Mouse (Mus musculus): ENCODE measurements around the gene Tecpr2. TPM values are rescaled to one million over a fixed set of nuclear protein-coding genes. Genes with fewer than 3 reads are reported as not detected.

The Tecpr2 gene
- total and polyA plus RNA-seq, 2 experiments from 2014 or later: 4.9 to 22.9 TPM

DNA sequence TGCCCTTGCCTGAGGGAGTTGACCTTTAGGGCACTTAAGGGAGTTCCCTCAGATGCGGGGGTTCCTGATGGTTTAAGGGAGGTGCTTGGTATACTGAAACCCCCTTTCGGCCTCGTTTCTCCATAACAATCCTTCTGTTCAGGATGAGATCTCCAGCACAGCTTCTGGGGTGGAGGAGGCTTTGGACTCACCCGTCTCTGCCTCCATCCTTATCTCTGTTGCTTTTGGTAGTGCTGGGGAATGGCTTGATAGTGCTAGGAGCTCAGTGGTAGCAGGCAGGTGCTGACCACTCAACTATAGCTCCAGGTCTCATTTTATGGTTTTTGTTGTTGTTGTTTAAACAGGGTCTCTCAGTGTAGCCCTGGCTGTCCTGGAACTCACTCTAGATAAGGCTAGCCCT is 77.0 kb downstream of the Tecpr2 start:
- no peak overlapping the region for H3K27ac ChIP-seq (ENCODE audit: low read depth, low read length)
- ATAC-seq (ENCODE audit: low FRiP score) (no peak), DNase-seq (ENCODE audit: low spot score) (no peak)
- H3K27me3 ChIP-seq (ENCODE audit: insufficient read depth, low read length): no peaks in the 10 kb centered on the region
- H3K36me3 ChIP-seq (ENCODE audit: insufficient read depth, low read length): peaks cover 43% of the 10 kb centered on the region
- no peak overlapping the region for H3K4me3 ChIP-seq (ENCODE audit: low read depth, low read length)
- WGBS: 90% methylated on average over 4 of the region's 4 CpGs
- H3K9me3 ChIP-seq (ENCODE audit: low read length): no peaks in the 10 kb centered on the region
- no peak overlapping the region for H3K9ac ChIP-seq (replicated peaks; ENCODE audit: low read length, poor library complexity, severe bottlenecking)
- H3K4me2 ChIP-seq (ENCODE audit: low read depth, low read length, poor library complexity, severe bottlenecking): no peak overlapping the region
- no peaks in the 10 kb centered on the region for H3K4me1 ChIP-seq (ENCODE audit: insufficient read depth, low read length)
- TF ChIP-seq CTCF (IDR thresholded peaks at IDR 0.05): no peak

DNA sequence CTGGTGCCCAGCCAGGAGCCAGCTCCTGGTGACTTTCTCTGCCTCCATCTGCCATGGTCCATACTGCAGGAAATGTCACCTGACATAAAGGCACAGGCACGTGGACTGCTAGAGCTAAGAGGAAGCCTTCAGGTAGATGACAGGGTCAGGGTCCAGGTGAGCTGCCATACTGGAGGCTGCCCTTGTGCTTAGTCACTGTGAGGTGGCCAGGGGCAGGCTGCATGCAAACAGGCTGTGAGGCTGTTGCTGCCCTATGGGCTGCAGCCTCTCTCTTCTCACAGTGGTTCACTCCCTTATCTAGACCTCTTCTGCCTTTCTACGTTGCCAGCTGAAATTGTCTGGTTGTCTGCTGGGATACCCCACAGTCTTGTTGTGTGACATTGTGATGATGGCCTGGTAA is 78.1 kb downstream of the Tecpr2 start:
- 97% methylated on average over 2 of the region's 2 CpGs for WGBS
- H3K4me3 ChIP-seq (ENCODE audit: low read depth, low read length): no peak overlapping the region

DNA sequence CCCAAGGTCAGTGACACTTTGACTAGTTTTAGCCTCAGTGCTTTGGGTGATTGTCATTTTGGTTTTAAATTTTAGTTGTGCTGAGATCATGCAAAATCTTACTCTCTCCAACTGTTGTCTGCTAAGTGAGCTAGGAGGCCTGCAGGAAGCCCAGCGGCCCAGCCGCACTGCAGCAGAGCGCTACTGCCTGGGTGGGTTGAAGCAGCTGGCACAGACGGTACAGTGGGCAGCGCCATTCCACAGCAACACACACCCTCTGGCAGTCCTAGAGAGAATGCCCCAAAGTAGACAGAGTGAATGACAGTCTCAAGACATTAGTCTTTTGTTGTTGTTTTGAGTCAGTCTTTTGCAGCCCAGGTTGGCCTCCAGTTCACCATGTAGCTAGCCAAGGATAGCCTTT is 81.3 kb downstream of the Tecpr2 start:
- Histone ChIP-seq H3K4me3 (ENCODE audit: low read depth, low read length) (no peak overlapping the region), H3K27me3 (ENCODE audit: insufficient read depth, low read length) (no peaks in the 10 kb centered on the region), H3K9me3 (ENCODE audit: low read length) (no peaks in the 10 kb centered on the region), H3K27ac (ENCODE audit: low read depth, low read length) (no peak overlapping the region), H3K4me1 (ENCODE audit: insufficient read depth, low read length) (no peaks in the 10 kb centered on the region), H3K9ac (replicated peaks; ENCODE audit: low read length, poor library complexity, severe bottlenecking) (no peak overlapping the region), H3K36me3 (ENCODE audit: insufficient read depth, low read length) (peaks cover 46% of the 10 kb centered on the region), H3K4me2 (ENCODE audit: low read depth, low read length, poor library complexity, severe bottlenecking) (no peak overlapping the region)
- TF ChIP-seq CTCF (IDR thresholded peaks at IDR 0.05): no peak
- no peak for ATAC-seq (ENCODE audit: low FRiP score)
- no peak for DNase-seq (ENCODE audit: low spot score)
- WGBS: 94% methylated on average over 5 of the region's 5 CpGs

More for the DNA sequence above, 78.1 kb downstream of the Tecpr2 start:
- Histone ChIP-seq H3K36me3 (ENCODE audit: insufficient read depth, low read length) (peaks cover 41% of the 10 kb centered on the region), H3K27ac (ENCODE audit: low read depth, low read length) (no peak overlapping the region), H3K9ac (replicated peaks; ENCODE audit: low read length, poor library complexity, severe bottlenecking) (no peak overlapping the region), H3K4me1 (ENCODE audit: insufficient read depth, low read length) (no peaks in the 10 kb centered on the region), H3K9me3 (ENCODE audit: low read length) (no peaks in the 10 kb centered on the region), H3K27me3 (ENCODE audit: insufficient read depth, low read length) (no peaks in the 10 kb centered on the region), H3K4me2 (ENCODE audit: low read depth, low read length, poor library complexity, severe bottlenecking) (no peak overlapping the region)
- no peak for DNase-seq (ENCODE audit: low spot score)
- no peak for TF ChIP-seq CTCF (IDR thresholded peaks at IDR 0.05)
- ATAC-seq (ENCODE audit: low FRiP score): no peak

DNA sequence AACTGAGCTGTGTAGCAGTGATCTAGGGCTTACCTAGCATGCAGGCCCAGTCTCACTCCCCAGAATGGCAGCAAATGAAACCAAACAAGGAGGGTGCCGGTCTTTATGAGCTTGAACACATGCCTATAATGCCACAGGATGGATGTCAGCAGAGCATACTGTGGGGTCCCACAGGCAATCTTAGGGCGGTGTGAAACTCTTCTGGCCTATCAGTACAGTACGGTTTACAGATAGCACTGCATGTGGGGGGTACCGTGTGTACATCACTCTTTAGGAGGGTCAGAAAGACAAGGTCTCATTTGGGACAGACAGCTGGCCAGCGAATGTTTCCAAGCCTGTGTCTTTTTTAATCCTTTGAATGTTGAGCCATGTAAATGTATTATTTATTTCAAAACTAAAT is 82.9 kb downstream of the Tecpr2 start:
- WGBS: 96% methylated on average over 5 of the region's 5 CpGs
- no peak for ATAC-seq (ENCODE audit: low FRiP score)
- H3K9me3 ChIP-seq (ENCODE audit: low read length): no peaks in the 10 kb centered on the region

DNA sequence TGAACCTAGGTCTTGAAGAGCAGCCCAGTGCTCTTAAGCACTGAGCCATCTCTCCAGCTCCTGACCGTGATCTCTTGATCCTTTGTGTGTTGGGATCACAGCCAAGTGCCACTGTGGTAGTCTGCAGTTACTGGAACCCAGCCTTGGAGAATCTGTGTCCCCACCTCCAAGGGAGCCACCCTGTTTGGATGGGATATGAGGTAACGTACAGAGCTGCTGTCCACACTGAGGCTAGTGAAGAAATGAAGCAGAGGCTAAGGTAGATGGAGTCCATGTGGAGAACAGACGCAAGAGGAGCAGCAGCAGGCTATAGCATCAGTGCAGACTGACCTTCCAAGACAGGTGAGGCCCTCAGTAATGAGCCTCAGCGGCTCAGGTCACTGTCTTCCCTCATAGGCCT is 84.8 kb downstream of the Tecpr2 start:
- Histone ChIP-seq H3K4me3 (ENCODE audit: low read depth, low read length) (no peak overlapping the region), H3K9ac (replicated peaks; ENCODE audit: low read length, poor library complexity, severe bottlenecking) (no peak overlapping the region), H3K27ac (ENCODE audit: low read depth, low read length) (no peak overlapping the region), H3K4me1 (ENCODE audit: insufficient read depth, low read length) (no peaks in the 10 kb centered on the region), H3K27me3 (ENCODE audit: insufficient read depth, low read length) (no peaks in the 10 kb centered on the region), H3K36me3 (ENCODE audit: insufficient read depth, low read length) (peaks cover 31% of the 10 kb centered on the region), H3K4me2 (ENCODE audit: low read depth, low read length, poor library complexity, severe bottlenecking) (no peak overlapping the region), H3K9me3 (ENCODE audit: low read length) (no peaks in the 10 kb centered on the region)
- no peak for ATAC-seq (ENCODE audit: low FRiP score)
- no peak for TF ChIP-seq CTCF (IDR thresholded peaks at IDR 0.05)
- WGBS: 92% methylated on average over 4 of the region's 4 CpGs
- DNase-seq (ENCODE audit: low spot score): no peak

More for the DNA sequence above, 82.9 kb downstream of the Tecpr2 start:
- Histone ChIP-seq H3K4me3 (ENCODE audit: low read depth, low read length) (no peak overlapping the region), H3K4me1 (ENCODE audit: insufficient read depth, low read length) (no peaks in the 10 kb centered on the region), H3K27me3 (ENCODE audit: insufficient read depth, low read length) (no peaks in the 10 kb centered on the region), H3K27ac (ENCODE audit: low read depth, low read length) (no peak overlapping the region), H3K4me2 (ENCODE audit: low read depth, low read length, poor library complexity, severe bottlenecking) (no peak overlapping the region), H3K9ac (replicated peaks; ENCODE audit: low read length, poor library complexity, severe bottlenecking) (no peak overlapping the region), H3K36me3 (ENCODE audit: insufficient read depth, low read length) (peaks cover 48% of the 10 kb centered on the region)
- TF ChIP-seq CTCF (IDR thresholded peaks at IDR 0.05): no peak
- DNase-seq (ENCODE audit: low spot score): no peak

DNA sequence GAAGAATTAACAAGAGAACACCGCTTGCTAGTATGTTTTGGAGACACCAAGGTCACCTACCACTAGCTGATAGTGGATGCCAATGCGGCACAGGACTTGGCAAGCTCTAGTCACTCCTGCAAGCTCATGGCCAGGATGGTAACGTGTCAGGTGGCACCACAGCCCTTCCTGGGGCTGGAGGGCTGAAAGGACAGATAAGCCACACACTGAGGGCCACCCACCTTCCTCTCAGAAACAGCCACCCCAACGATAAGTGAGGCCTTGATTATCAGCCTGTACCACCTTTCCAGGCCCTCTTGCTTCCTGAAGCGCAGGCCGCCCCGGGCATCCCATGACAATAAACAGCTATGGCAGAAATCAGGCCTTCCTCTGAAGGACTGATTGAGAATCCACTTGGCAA is 85.2 kb downstream of the Tecpr2 start:
- TF ChIP-seq CTCF (IDR thresholded peaks at IDR 0.05): no peak
- Histone ChIP-seq H3K27me3 (ENCODE audit: insufficient read depth, low read length) (no peaks in the 10 kb centered on the region), H3K36me3 (ENCODE audit: insufficient read depth, low read length) (peaks cover 28% of the 10 kb centered on the region), H3K9ac (replicated peaks; ENCODE audit: low read length, poor library complexity, severe bottlenecking) (no peak overlapping the region), H3K4me1 (ENCODE audit: insufficient read depth, low read length) (peaks cover 2% of the 10 kb centered on the region; the same call in 1 of the 2 replicates), H3K4me2 (ENCODE audit: low read depth, low read length, poor library complexity, severe bottlenecking) (no peak overlapping the region), H3K27ac (ENCODE audit: low read depth, low read length) (no peak overlapping the region), H3K4me3 (ENCODE audit: low read depth, low read length) (no peak overlapping the region), H3K9me3 (ENCODE audit: low read length) (no peaks in the 10 kb centered on the region)
- no peak for DNase-seq (ENCODE audit: low spot score)
- WGBS: 89% methylated on average over 7 of the region's 7 CpGs
- ATAC-seq (ENCODE audit: low FRiP score): no peak
